Mouse (Mus musculus) left cerebral cortex, adult 2 months (tissue): ENCODE measurements around the gene Zfp991. TPM values are rescaled to one million over a fixed set of nuclear protein-coding genes. Genes with fewer than 3 reads are reported as not detected.
"Not testable (repeated sequence)": the region's sequence is repeated elsewhere in the genome, so short reads cannot be mapped to it uniquely, and the experiment has no call there.

Source experiments
- DNase-seq, 2 experiments: peaks; one replicate each; pipeline ENCODE4 v3.0.0; 2021 to 2022; ENCODE audit warnings: low spot score in 2 of 2, mixed read lengths in 1 of 2; ENCODE audit errors: extremely low spot score in 1 of 2
- H3K27ac ChIP-seq: fragments of 200-600 bp; 2 replicates; pipeline ENCODE4 v1.8.1; 2022
- H3K4me3 ChIP-seq: fragments of 200-600 bp; 2 replicates; pipeline ENCODE4 v1.8.1; 2022
- intact Hi-C: fragments of 180-260 bp; cut with DNase I; formaldehyde crosslinking; loops from one replicate; pipeline ENCODE4 v1.15.1; 2025
- total RNA-seq, 2 experiments: library from RNA; stranded (reverse); gene quantifications; 2 replicates each; pipeline ENCODE4 v1.2.3; 2021

Zfp991 gene
- total RNA-seq, 2 experiments from 2014 or later: 7.8 to 8.2 TPM

GRCm38 (mm10) chr4:147170547-147170946 lies 38.7 kb downstream of the Zfp991 start:
- intact Hi-C loops, DNase-seq, H3K27ac ChIP-seq: not testable (repeated sequence)

GRCm38 (mm10) chr4:147171557-147171956 lies 39.7 kb downstream of the Zfp991 start:
- H3K4me3 ChIP-seq, intact Hi-C loops, H3K27ac ChIP-seq, DNase-seq: not testable (repeated sequence)

More at GRCm38 (mm10) chr4:147170547-147170946, 38.7 kb downstream of the Zfp991 start:
- not testable (repeated sequence) for H3K4me3 ChIP-seq

- H3K4me3 ChIP-seq, H3K27ac ChIP-seq, DNase-seq, intact Hi-C loops: not testable (repeated sequence)
These were observed 44.5 kb downstream of the Zfp991 start for GRCm38 (mm10) chr4:147176279-147176880.

- H3K4me3 ChIP-seq, DNase-seq, H3K27ac ChIP-seq, intact Hi-C loops: not testable (repeated sequence)
These were observed 49.4 kb downstream of the Zfp991 start for GRCm38 (mm10) chr4:147181141-147181685.

- intact Hi-C loops, DNase-seq, H3K27ac ChIP-seq, H3K4me3 ChIP-seq: not testable (repeated sequence)
These were observed 50.3 kb downstream of the Zfp991 start for GRCm38 (mm10) chr4:147181969-147182705.

GRCm38 (mm10) chr4:147186824-147187223 lies 55.0 kb downstream of the Zfp991 start:
- DNase-seq, intact Hi-C loops, H3K4me3 ChIP-seq, H3K27ac ChIP-seq: not testable (repeated sequence)

GRCm38 (mm10) chr4:147187283-147187965 lies 55.6 kb downstream of the Zfp991 start:
- intact Hi-C loops, H3K27ac ChIP-seq, DNase-seq, H3K4me3 ChIP-seq: not testable (repeated sequence)

GRCm38 (mm10) chr4:147195186-147195585 lies 63.3 kb downstream of the Zfp991 start:
- H3K4me3 ChIP-seq, H3K27ac ChIP-seq, DNase-seq, intact Hi-C loops: not testable (repeated sequence)

GRCm38 (mm10) chr4:147197210-147197609 lies 65.4 kb downstream of the Zfp991 start:
- H3K27ac ChIP-seq, H3K4me3 ChIP-seq, DNase-seq, intact Hi-C loops: not testable (repeated sequence)

GRCm38 (mm10) chr4:147199055-147199750 lies 67.4 kb downstream of the Zfp991 start:
- intact Hi-C loops, H3K27ac ChIP-seq, DNase-seq, H3K4me3 ChIP-seq: not testable (repeated sequence)

GRCm38 (mm10) chr4:147201920-147202660 lies 70.3 kb downstream of the Zfp991 start:
- intact Hi-C loops: not testable (repeated sequence)

GRCm38 (mm10) chr4:147212182-147212928 lies 80.5 kb downstream of the Zfp991 start:
- H3K27ac ChIP-seq, H3K4me3 ChIP-seq, DNase-seq, intact Hi-C loops: not testable (repeated sequence)

More at GRCm38 (mm10) chr4:147201920-147202660, 70.3 kb downstream of the Zfp991 start:
- H3K4me3 ChIP-seq, H3K27ac ChIP-seq, DNase-seq: not testable (repeated sequence)

GRCm38 (mm10) chr4:147214233-147214632 lies 82.4 kb downstream of the Zfp991 start:
- not testable (repeated sequence) for DNase-seq

GRCm38 (mm10) chr4:147217676-147218075 lies 85.8 kb downstream of the Zfp991 start:
- DNase-seq, H3K27ac ChIP-seq, H3K4me3 ChIP-seq, intact Hi-C loops: not testable (repeated sequence)

More at GRCm38 (mm10) chr4:147214233-147214632, 82.4 kb downstream of the Zfp991 start:
- intact Hi-C loops, H3K27ac ChIP-seq, H3K4me3 ChIP-seq: not testable (repeated sequence)
